Mouse (Mus musculus): ENCODE measurements around the gene Adamtsl4. TPM values are rescaled to one million over a fixed set of nuclear protein-coding genes. Genes with fewer than 3 reads are reported as not detected.

The Adamtsl4 gene
- polyA plus RNA-seq (2014; fragmentation: Nextera tagmentation; extraction: Ambion mirVana) = 0.64 and 1.6 TPM in 2 replicates

DNA sequence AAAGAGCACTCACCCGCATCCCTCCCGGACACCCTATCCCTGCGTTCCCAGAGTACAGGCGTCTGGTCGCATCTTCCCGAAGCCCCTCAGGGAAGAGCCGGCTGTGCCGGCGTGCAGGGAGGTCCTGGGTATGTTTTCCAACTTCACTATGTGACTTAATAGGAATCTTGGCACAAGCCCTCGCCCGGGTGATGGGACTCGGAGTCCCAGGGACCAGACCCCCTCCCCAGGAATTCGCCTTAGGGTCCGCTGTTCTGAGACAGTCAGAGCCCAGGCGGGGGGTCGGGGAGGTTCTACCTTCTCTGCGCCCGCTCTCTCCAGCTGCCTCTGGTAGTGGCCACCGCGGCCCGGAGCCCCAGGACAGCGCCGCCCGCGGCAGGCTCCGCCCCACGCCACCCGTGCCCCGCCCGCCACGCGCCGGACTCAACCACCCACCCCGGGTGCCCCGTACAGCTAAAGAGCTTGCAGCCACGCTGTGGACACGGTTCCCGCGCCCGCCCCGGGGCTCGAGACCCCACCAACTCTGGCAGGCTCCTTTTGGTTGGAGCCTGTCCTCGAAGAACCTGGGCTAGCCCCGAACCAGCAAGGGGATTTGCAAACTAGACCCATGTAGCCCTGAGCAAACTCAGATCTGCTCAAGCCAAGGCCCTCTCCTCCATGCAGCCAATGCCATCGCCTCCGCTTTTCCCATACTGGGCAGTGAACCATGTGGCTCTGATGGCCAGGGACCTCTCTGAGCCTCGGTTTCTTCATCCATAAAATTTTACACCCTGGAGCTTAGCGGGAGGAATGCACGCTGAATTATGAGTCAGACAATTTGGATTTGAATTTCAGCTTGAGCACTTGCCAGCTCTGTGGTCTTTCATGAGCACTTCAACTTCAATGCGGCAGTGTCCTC is at the start of gene Adamtsl4:
TSS of gene Adamtsl4 (minus strand) at position 394 of the 898 bp plus-strand sequence.
- WGBS = 6% methylated on average over 48 of the region's 50 CpGs
- H3K9ac ChIP-seq (ENCODE audit: low read length) = peak within 1 kb of the TSS; percentile 37
- peaks cover 2% of the 10 kb centered on the region; the same call in 1 of the 2 replicates for H3K27me3 ChIP-seq (ENCODE audit: control insufficient read depth, insufficient read depth, low read length)
- H3K27ac ChIP-seq (ENCODE audit: low read depth, low read length) = no peak within 1 kb of the TSS
- no peaks in the 10 kb centered on the region for H3K9me3 ChIP-seq (ENCODE audit: control insufficient read depth, low read length)
- H3K4me2 ChIP-seq (ENCODE audit: low read depth, low read length, severe bottlenecking) = peak within 1 kb of the TSS; percentile 69
- no peaks in the 10 kb centered on the region for H3K36me3 ChIP-seq (ENCODE audit: control insufficient read depth, insufficient read depth, low read length)
- peak; percentile 70 for ATAC-seq (replicated peaks; ENCODE audit: low FRiP score)
- peak; percentile 74 for DNase-seq (ENCODE audit: low spot score)
- peaks cover 9% of the 10 kb centered on the region for H3K4me1 ChIP-seq (replicated peaks; ENCODE audit: control insufficient read depth, insufficient read depth, low read length)
- peak within 1 kb of the TSS; percentile 25 for H3K4me3 ChIP-seq (ENCODE audit: low read depth, low read length)

- no peak for ATAC-seq (replicated peaks; ENCODE audit: low FRiP score)
- Histone ChIP-seq H3K36me3 (ENCODE audit: control insufficient read depth, insufficient read depth, low read length) (no peaks in the 10 kb centered on the region; the same call in 1 of the 2 replicates), H3K27ac (ENCODE audit: low read depth, low read length) (no peak overlapping the region), H3K4me1 (replicated peaks; ENCODE audit: control insufficient read depth, insufficient read depth, low read length) (no peaks in the 10 kb centered on the region), H3K9me3 (ENCODE audit: control insufficient read depth, low read length) (no peaks in the 10 kb centered on the region), H3K27me3 (ENCODE audit: control insufficient read depth, insufficient read depth, low read length) (no peaks in the 10 kb centered on the region), H3K4me3 (ENCODE audit: low read depth, low read length) (no peak overlapping the region), H3K4me2 (ENCODE audit: low read depth, low read length, severe bottlenecking) (no peak overlapping the region), H3K9ac (ENCODE audit: low read length) (no peak overlapping the region)
- WGBS = 90% methylated on average over 12 of the region's 12 CpGs
- no peak for DNase-seq (ENCODE audit: low spot score)
Observed at GRCm38 (mm10) chr3:95735071-95735670, 47.5 kb upstream of the Adamtsl4 start.

DNA sequence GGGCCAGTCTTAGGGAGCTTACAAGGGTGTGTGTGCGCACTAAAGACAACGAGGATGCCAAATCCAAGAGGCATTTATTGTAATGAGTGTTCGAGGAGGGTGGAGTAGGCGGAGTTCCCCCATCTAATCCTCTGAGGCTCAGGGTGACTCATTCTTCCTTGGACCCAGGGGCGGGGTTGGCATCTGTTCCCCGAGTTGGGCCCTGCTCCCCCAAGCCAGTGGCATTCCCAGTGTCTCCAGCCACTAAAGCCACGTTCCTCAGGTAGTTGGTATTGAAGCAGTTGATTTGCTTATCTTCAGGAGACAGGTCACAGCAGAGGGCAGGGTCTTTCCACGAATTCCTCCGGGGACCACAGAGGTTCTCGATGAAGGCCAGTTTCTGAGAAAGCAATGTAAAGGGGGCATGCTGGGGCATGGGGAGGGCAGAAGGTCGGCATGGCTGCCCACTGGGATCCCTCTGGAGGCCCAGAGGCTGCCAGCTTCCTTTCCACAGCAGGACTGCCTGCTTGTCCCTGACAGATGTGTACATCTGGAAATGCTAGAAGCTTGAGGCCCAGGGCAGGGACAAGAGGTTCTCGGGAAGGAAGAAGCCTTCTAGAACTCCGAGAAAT is 46.5 kb upstream of the Adamtsl4 start:
- no peak overlapping the region for H3K4me2 ChIP-seq (ENCODE audit: low read depth, low read length, severe bottlenecking)
- no peaks in the 10 kb centered on the region for H3K9me3 ChIP-seq (ENCODE audit: control insufficient read depth, low read length)
- 81% methylated on average over 13 of the region's 13 CpGs for WGBS
- ATAC-seq (replicated peaks; ENCODE audit: low FRiP score) (no peak), DNase-seq (ENCODE audit: low spot score) (no peak)
- H3K36me3 ChIP-seq (ENCODE audit: control insufficient read depth, insufficient read depth, low read length) = no peaks in the 10 kb centered on the region; the same call in 1 of the 2 replicates
- H3K27ac ChIP-seq (ENCODE audit: low read depth, low read length) = no peak overlapping the region
- no peaks in the 10 kb centered on the region for H3K4me1 ChIP-seq (replicated peaks; ENCODE audit: control insufficient read depth, insufficient read depth, low read length)
- no peak overlapping the region for H3K9ac ChIP-seq (ENCODE audit: low read length)
- no peaks in the 10 kb centered on the region for H3K27me3 ChIP-seq (ENCODE audit: control insufficient read depth, insufficient read depth, low read length)
- H3K4me3 ChIP-seq (ENCODE audit: low read depth, low read length) = no peak overlapping the region

GRCm38 (mm10) chr3:95732744-95733521 is 45.2 kb upstream of the Adamtsl4 start:
- no peak overlapping the region for H3K4me2 ChIP-seq (ENCODE audit: low read depth, low read length, severe bottlenecking)
- H3K9ac ChIP-seq (ENCODE audit: low read length) = no peak overlapping the region
- no peaks in the 10 kb centered on the region; the same call in 1 of the 2 replicates for H3K36me3 ChIP-seq (ENCODE audit: control insufficient read depth, insufficient read depth, low read length)
- WGBS = 87% methylated on average over 11 of the region's 11 CpGs
- no peaks in the 10 kb centered on the region for H3K27me3 ChIP-seq (ENCODE audit: control insufficient read depth, insufficient read depth, low read length)
- no peak overlapping the region for H3K4me3 ChIP-seq (ENCODE audit: low read depth, low read length)
- ATAC-seq (replicated peaks; ENCODE audit: low FRiP score) (no peak), DNase-seq (ENCODE audit: low spot score) (no peak)
- H3K4me1 ChIP-seq (replicated peaks; ENCODE audit: control insufficient read depth, insufficient read depth, low read length) = no peaks in the 10 kb centered on the region
- H3K9me3 ChIP-seq (ENCODE audit: control insufficient read depth, low read length) = no peaks in the 10 kb centered on the region
- H3K27ac ChIP-seq (ENCODE audit: low read depth, low read length) = no peak overlapping the region

GRCm38 (mm10) chr3:95732297-95732696 is 44.6 kb upstream of the Adamtsl4 start:
- Histone ChIP-seq H3K4me2 (ENCODE audit: low read depth, low read length, severe bottlenecking) (no peak overlapping the region), H3K9ac (ENCODE audit: low read length) (no peak overlapping the region), H3K36me3 (ENCODE audit: control insufficient read depth, insufficient read depth, low read length) (no peaks in the 10 kb centered on the region; the same call in 1 of the 2 replicates), H3K4me3 (ENCODE audit: low read depth, low read length) (no peak overlapping the region), H3K9me3 (ENCODE audit: control insufficient read depth, low read length) (no peaks in the 10 kb centered on the region), H3K4me1 (replicated peaks; ENCODE audit: control insufficient read depth, insufficient read depth, low read length) (no peaks in the 10 kb centered on the region), H3K27ac (ENCODE audit: low read depth, low read length) (no peak overlapping the region), H3K27me3 (ENCODE audit: control insufficient read depth, insufficient read depth, low read length) (no peaks in the 10 kb centered on the region)
- WGBS = 94% methylated on average over 9 of the region's 9 CpGs
- DNase-seq (ENCODE audit: low spot score) (no peak), ATAC-seq (replicated peaks; ENCODE audit: low FRiP score) (no peak)

DNA sequence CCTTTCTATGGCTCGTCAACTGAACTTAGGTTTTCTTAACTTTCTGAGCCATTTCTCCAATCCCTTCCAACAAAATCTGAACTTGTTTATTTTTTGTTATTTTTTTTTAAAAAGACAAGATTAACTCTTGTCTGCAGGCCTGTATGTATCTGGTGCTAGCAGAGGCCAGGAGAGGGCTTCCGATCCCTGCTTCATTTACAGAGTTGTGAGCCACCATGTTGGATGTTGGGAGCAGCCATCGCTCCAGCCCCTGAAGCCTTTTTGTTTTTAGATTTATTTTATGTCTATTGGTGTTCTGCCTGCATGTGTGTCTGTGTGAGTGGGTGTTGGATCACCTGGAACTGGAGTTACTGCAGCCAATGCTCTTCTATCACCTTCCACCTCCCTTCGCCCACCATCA is 44.1 kb upstream of the Adamtsl4 start:
- Histone ChIP-seq H3K27ac (ENCODE audit: low read depth, low read length) (no peak overlapping the region), H3K9me3 (ENCODE audit: control insufficient read depth, low read length) (no peaks in the 10 kb centered on the region), H3K4me3 (ENCODE audit: low read depth, low read length) (no peak overlapping the region), H3K36me3 (ENCODE audit: control insufficient read depth, insufficient read depth, low read length) (no peaks in the 10 kb centered on the region; the same call in 1 of the 2 replicates), H3K4me2 (ENCODE audit: low read depth, low read length, severe bottlenecking) (no peak overlapping the region), H3K9ac (ENCODE audit: low read length) (no peak overlapping the region), H3K4me1 (replicated peaks; ENCODE audit: control insufficient read depth, insufficient read depth, low read length) (no peaks in the 10 kb centered on the region), H3K27me3 (ENCODE audit: control insufficient read depth, insufficient read depth, low read length) (no peaks in the 10 kb centered on the region)
- DNase-seq (ENCODE audit: low spot score) = no peak
- 88% methylated on average over 4 of the region's 4 CpGs for WGBS
- ATAC-seq (replicated peaks; ENCODE audit: low FRiP score) = no peak

DNA sequence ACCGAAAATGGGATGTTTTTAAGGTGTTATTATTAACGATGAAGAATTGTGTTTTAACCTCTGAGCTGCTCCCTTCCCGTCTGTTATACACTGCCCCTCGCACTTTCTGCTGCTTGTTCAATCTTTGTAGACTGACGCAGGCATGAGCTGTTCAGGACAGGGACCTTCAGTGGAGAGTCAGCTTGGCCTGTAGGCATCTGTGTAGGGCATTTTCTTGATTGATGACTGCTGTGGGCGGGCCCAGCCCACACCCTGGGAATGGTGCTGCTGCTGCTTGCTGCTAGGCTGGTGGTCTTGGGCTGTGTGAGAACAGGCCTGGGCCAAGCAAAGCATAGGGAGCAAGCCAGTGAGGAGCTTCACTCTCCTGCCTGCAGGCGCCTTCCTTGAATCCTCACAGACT is 42.7 kb upstream of the Adamtsl4 start:
- no peaks in the 10 kb centered on the region for H3K4me1 ChIP-seq (replicated peaks; ENCODE audit: control insufficient read depth, insufficient read depth, low read length)
- ATAC-seq (replicated peaks; ENCODE audit: low FRiP score) (no peak), DNase-seq (ENCODE audit: low spot score) (no peak)
- no peaks in the 10 kb centered on the region; the same call in 1 of the 2 replicates for H3K36me3 ChIP-seq (ENCODE audit: control insufficient read depth, insufficient read depth, low read length)
- no peak overlapping the region for H3K27ac ChIP-seq (ENCODE audit: low read depth, low read length)
- no peak overlapping the region for H3K9ac ChIP-seq (ENCODE audit: low read length)
- WGBS = 92% methylated on average over 7 of the region's 7 CpGs
- no peaks in the 10 kb centered on the region for H3K9me3 ChIP-seq (ENCODE audit: control insufficient read depth, low read length)
- H3K27me3 ChIP-seq (ENCODE audit: control insufficient read depth, insufficient read depth, low read length) = no peaks in the 10 kb centered on the region
- H3K4me2 ChIP-seq (ENCODE audit: low read depth, low read length, severe bottlenecking) = no peak overlapping the region
- H3K4me3 ChIP-seq (ENCODE audit: low read depth, low read length) = no peak overlapping the region

GRCm38 (mm10) chr3:95728906-95729305 is 41.2 kb upstream of the Adamtsl4 start:
- WGBS = 70% methylated on average over 2 of the region's 2 CpGs
- no peak overlapping the region for H3K9ac ChIP-seq (ENCODE audit: low read length)
- no peak for ATAC-seq (replicated peaks; ENCODE audit: low FRiP score)
- no peak for DNase-seq (ENCODE audit: low spot score)
- no peaks in the 10 kb centered on the region for H3K9me3 ChIP-seq (ENCODE audit: control insufficient read depth, low read length)
- H3K27ac ChIP-seq (ENCODE audit: low read depth, low read length) = no peak overlapping the region
- no peaks in the 10 kb centered on the region for H3K4me1 ChIP-seq (replicated peaks; ENCODE audit: control insufficient read depth, insufficient read depth, low read length)
- H3K36me3 ChIP-seq (ENCODE audit: control insufficient read depth, insufficient read depth, low read length) = no peaks in the 10 kb centered on the region
- no peak overlapping the region for H3K4me3 ChIP-seq (ENCODE audit: low read depth, low read length)
- no peak overlapping the region for H3K4me2 ChIP-seq (ENCODE audit: low read depth, low read length, severe bottlenecking)
- no peaks in the 10 kb centered on the region for H3K27me3 ChIP-seq (ENCODE audit: control insufficient read depth, insufficient read depth, low read length)
